Mouse (Mus musculus) T-helper 17 cell (primary cell): Measurements from ENCODE around the gene Fance.
"Not testable (repeated sequence)": the region's sequence is repeated elsewhere in the genome, so short reads cannot be mapped to it uniquely, and the experiment has no call there.

ENCODE experiments used
- in situ Hi-C, 2 experiments: fragments of 300-600 bp; cut with MboI, MseI; formaldehyde crosslinking; loops; 1 replicate in 1 of 2; 2 replicates in 1 of 2; pipeline ENCODE4 v1.15.1; 2025; ENCODE audit warnings: high pct_unique_total_duplicates in 2 of 2

The Fance gene

DNA sequence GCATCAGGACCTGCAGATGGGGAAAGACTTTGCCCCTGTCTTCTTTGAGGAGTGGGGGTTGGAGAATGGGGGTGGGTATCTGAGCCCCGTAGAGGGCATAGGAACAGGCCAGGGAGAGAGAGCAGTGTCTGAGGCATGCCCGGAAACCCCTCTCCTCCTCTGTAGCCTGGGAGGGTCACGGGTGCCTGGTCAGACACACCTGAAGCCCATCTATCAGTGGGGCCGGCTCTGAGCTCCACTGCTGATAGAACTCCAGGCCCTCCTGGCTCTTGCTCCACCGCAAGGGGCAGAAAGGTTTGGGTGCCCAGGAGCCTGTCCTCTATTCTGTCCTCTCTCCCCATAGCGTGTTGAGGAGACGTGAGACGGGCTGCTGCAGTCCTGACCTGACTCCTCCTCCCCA lies 12.4 kb downstream of the Fance start:
- in situ Hi-C loops, result no loop called here

DNA sequence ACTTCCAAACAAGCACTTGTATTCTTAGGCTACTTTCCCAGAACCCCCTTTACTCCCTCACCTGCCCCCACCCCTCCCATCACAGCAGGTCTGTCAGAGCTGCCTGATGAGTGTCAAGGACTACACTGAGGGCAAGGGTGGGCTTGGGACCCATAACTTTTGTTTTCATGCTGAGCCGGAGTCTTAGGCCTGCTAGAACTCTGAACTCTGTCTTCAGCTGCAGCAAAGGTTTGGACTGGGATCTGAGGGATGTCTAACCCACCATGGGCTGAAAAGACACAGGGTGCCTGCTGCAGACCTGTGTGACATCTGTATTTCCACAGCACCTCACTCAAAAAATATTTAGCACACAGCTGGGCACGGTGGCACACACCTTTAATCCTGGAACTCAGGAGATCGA lies 13.6 kb downstream of the Fance start:
- in situ Hi-C loops, result no loop called here

- in situ Hi-C loops, result no loop called here
Observed at GRCm38 (mm10) chr17:28327673-28328325, 14.5 kb downstream of the Fance start.

DNA sequence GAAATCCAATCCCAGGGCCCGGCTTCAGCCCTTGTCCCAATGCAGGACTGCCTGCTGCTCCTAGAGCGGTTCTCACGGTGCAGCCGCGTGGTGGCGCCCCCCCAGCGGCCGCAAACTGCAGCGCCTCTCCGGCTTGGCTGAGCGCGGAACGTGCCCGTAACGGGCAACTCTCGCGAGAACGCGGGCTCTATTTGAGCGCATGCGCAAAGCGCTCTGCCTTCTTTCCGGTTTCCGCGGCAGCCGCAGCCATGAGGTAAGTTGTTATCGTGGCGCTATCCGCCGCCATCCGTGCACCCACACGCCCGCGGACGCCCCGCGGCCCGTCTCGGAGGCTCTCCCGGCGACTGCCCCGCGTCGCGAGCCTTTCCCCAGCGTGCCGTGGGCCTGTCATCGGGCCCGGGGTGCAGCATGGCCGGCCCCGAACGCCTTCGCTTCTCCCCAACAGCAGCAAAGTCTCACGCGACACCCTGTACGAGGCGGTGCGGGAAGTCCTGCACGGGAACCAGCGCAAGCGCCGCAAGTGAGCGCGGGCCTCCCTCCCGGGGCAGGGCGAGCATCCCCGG lies 15.1 kb downstream of the Fance start, which contains the start of gene Rpl10a:
Rpl10a (plus strand) TSS at position 106 of the 563 bp plus-strand sequence.
- in situ Hi-C loops, result no loop called here

DNA sequence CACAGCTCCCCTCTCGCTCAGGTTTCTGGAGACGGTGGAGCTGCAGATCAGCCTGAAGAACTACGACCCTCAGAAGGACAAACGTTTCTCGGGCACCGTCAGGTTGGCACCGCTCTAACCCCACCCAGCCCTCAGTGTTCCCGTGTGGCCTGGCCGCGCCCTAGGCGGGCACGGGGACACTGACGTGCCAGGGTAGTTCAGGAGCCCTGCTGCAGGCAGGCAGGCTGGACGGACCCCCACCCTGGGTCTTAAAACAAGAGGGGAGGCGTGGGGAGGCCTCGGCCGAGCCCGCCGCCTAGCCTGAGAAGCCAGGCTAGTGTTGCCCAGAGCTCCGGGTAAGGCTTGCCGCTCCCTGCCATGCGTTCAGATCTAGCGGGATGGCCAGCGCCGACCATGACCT lies 15.6 kb downstream of the Fance start:
- in situ Hi-C loops, result no loop called here

DNA sequence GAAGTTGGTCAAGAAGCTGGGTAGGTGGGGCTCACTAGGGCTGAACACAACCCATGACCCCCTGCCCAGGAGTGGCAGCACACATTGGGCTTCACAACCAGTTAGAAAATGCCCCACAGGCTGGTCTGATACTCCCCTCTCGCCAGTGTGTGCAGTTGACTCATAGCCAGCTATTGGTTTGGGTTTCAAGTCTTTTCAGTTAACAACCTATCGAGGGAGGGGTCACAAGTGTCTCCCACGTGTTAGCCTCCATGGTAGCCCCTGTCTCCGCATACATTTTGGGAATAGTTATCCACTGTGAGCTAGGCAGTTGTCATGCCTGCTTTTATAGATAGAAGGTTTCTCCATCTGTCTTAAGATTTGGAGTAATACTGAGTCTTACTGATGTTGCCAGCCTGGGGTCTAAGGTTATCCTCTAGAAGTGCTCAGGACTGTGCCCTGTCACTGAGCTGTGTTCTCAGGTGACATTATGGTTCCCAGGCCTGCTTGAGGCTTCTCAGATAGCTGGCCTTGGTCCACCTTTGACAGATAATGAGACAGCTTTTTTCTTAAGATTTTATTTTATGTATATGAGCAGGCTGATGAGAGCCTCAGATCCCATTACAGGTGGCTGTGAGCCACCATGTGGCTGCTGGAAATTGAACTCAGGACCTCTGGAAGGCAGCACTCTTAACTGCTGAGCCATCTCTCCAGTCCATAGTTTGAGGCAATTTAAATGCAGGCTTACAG lies 16.3 kb downstream of the Fance start:
- in situ Hi-C loops, result no loop called here

DNA sequence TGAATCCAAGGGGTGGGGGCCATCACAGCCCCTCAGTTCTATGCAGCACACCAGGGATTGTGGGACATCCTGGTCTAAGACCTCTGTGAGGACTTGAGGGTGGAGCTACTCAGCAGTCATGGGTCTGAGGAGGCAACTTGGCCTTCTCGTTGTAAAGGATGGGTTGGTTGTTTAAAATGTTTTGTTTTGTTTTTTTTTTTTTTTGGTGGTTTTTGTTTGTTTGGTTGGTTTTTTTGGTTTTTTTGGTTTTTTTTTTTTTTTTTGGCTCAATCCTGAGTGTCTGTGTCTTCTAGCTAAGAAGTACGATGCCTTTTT lies 16.9 kb downstream of the Fance start:
- in situ Hi-C loops, result no loop called here

- in situ Hi-C loops, result not testable (repeated sequence)
Observed at GRCm38 (mm10) chr17:28330590-28330989, 17.3 kb downstream of the Fance start.

DNA sequence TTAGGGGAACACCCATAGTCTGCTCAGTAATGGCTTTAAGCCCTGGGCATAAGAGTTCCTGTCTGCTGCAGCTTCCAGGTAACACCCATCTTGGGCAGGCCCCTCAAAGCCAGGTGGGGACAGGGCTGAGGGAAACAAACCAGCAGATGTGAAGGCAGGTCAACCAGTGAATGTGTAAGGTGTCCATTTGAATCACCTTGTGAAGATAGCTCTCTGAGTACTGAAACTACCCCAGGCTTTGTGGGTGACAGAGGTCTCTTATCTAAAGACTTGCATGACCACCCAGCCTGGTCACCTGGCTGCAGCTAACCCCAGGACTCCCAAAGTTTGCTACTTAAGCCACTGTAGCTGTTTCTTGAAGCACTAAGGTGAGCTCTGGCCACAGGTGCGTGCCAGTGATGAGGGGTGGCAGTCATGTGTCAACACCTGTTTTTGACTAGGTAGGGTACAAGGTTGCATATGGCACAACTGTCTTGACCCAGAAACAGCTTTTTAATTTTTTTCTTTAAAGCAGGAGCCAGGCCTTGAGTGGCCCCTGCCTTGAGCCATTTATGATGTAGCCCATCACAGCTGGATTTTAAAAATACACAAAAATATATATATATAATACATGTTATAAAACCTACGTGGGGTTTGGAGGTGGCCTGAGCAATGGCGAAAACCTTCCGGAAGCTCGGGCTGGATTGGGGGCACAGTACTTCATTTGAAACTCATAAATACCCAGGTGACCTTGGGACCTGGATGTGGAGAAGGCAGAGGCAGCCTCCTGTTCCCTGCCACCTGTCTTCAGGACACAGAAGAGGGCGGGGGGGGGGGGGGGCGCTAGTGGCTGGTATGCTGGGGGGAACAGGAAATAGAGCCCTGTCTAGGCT lies 18.2 kb downstream of the Fance start:
- in situ Hi-C loops, result no loop called here

GRCm38 (mm10) chr17:28332113-28332914 lies 19.0 kb downstream of the Fance start:
- in situ Hi-C loops, result no loop called here

- in situ Hi-C loops, result no loop called here
Observed at GRCm38 (mm10) chr17:28332915-28333546, 19.7 kb downstream of the Fance start.

DNA sequence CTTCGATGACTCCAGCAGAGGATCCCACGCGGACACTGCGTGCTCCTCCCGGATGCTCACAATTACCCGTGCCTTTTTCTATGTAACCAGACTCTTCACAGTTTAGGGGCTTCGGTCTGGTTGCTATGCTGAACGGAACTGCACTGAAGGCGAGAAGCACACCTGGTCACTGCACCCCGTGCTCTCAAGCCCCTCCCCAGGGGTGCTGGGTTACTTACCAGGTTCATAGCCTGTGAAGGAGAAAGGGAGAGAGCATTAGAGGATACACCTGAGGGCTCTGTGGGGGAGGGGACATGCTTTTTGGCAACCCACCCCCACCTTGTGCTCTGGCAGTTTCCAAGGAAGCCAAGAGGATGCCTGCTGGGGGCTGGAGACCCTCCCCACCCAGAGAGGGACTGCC lies 21.9 kb downstream of the Fance start:
- in situ Hi-C loops, result no loop called here

- in situ Hi-C loops, result no loop called here
Observed at GRCm38 (mm10) chr17:28337547-28337946, 24.2 kb downstream of the Fance start.

GRCm38 (mm10) chr17:28340578-28340977 lies 27.3 kb downstream of the Fance start:
- in situ Hi-C loops, result no loop called here

DNA sequence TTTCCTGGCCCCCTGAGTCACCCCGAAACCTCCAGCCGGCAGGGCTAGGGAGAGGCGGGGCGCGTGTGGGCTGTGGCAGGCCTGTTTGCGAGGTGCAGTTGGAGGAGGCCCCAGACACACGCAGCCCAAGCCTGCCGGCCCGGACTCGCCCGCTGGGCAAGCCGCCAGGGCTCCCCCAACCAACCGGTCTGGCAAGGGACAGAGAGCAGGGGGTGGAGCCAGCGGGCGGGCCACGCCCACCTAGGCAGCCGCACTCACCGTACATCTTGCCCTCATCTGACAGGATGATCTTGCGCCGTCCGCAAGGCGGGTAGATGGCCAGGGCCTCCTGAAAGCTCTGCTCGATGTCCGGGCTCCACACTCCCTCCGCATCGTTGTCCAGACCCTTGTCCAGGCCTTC lies 27.8 kb downstream of the Fance start:
- in situ Hi-C loops, result no loop called here

- in situ Hi-C loops, result no loop called here
Observed at GRCm38 (mm10) chr17:28344050-28344607, 30.8 kb downstream of the Fance start.

DNA sequence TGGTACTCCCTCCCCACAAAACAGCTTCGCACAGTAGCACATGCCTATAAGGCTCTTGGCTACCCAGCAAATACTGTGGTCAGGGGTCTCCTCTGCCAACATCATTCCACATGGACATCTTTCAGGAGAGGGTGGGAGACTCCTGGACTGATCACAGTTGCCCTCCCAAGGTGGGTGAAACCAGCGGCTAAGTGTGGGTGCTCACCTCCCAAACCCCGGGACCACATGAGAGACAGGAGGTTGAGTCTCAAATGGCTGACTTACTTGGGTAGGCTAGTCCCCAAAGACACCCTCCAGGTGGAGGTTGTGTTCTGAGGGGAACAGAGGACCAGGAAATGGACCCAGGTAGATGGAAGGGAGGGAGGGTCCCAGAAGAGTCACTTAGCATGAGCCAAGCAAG lies 31.4 kb downstream of the Fance start:
- in situ Hi-C loops, result no loop called here

- in situ Hi-C loops, result no loop called here
Observed at GRCm38 (mm10) chr17:28345271-28345721, 32.0 kb downstream of the Fance start.

GRCm38 (mm10) chr17:28345882-28346281 lies 32.6 kb downstream of the Fance start:
- in situ Hi-C loops, result no loop called here

DNA sequence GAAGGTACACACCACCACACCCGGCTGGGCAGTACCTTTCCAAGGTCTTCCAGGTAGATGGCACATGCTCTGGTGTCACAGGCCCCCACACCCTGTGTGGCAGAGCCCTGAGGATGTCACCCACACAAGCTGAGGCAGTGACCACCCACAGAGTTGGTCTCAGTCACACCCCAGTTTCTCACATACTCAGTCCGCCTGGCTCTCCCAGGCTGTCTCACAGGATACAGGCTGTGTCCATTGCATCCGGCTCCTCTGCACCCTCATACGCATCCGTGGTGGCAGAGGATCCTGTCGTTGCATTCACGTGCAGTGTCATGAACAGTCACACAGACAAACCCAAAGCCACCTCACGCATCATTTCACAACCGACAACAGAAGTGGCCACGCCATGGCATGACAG lies 34.0 kb downstream of the Fance start:
- in situ Hi-C loops, result no loop called here
